Mouse (Mus musculus) frontal cortex, postnatal 25 days (tissue): ENCODE measurements around the gene Pgls.

ENCODE experiments used
- DNase-seq, 2 experiments: peaks; one replicate each; pipeline ENCODE4 v3.0.0; 2022; ENCODE audit warnings: low spot score in 2 of 2

Gene Pgls

GRCm38 (mm10) chr8:71591471-71592373 lies at the start of gene Pgls:
Gene Pgls (plus strand): TSS chr8:71592176.
- DNase-seq: peak; percentile 93 to 95

GRCm38 (mm10) chr8:71542632-71543343 lies 49.2 kb upstream of the Pgls start, which contains the start of gene Mvb12a:
Gene Mvb12a (plus strand): TSS chr8:71542922.
- DNase-seq: peak; percentile 84 to 94

GRCm38 (mm10) chr8:71543755-71544154 lies 48.2 kb upstream of the Pgls start:
- DNase-seq: no peak

GRCm38 (mm10) chr8:71545053-71545452 lies 46.9 kb upstream of the Pgls start:
- DNase-seq: no peak

GRCm38 (mm10) chr8:71547590-71547989 lies 44.4 kb upstream of the Pgls start:
- DNase-seq: no peak

GRCm38 (mm10) chr8:71550754-71551153 lies 41.2 kb upstream of the Pgls start:
- DNase-seq: no peak

GRCm38 (mm10) chr8:71552770-71553169 lies 39.2 kb upstream of the Pgls start:
- no peak for DNase-seq

GRCm38 (mm10) chr8:71554001-71554400 lies 38.0 kb upstream of the Pgls start:
- no peak for DNase-seq

GRCm38 (mm10) chr8:71554644-71555043 lies 37.3 kb upstream of the Pgls start:
- no peak for DNase-seq

- DNase-seq: no peak
Measured at GRCm38 (mm10) chr8:71558071-71558957, 33.7 kb upstream of the Pgls start, which contains the start of gene Tmem221. Gene Tmem221 (minus strand): TSS chr8:71558871.

GRCm38 (mm10) chr8:71558958-71559690 lies 32.9 kb upstream of the Pgls start:
- DNase-seq: no peak

- DNase-seq: no peak
Measured at GRCm38 (mm10) chr8:71560071-71560470, 31.9 kb upstream of the Pgls start.

- DNase-seq: no peak
Measured at GRCm38 (mm10) chr8:71560765-71561164, 31.2 kb upstream of the Pgls start.

GRCm38 (mm10) chr8:71561401-71561800 lies 30.6 kb upstream of the Pgls start:
- peak; percentile 48 to 54 for DNase-seq

- DNase-seq: peak; percentile 53 to 59
Measured at GRCm38 (mm10) chr8:71562751-71563150, 29.2 kb upstream of the Pgls start.

- no peak for DNase-seq
Measured at GRCm38 (mm10) chr8:71563992-71564391, 28.0 kb upstream of the Pgls start.

- no peak for DNase-seq
Measured at GRCm38 (mm10) chr8:71566501-71566900, 25.5 kb upstream of the Pgls start, which contains the start of gene Nxnl1. Gene Nxnl1 (minus strand): TSS chr8:71566601.

GRCm38 (mm10) chr8:71567587-71567986 lies 24.4 kb upstream of the Pgls start:
- no peak for DNase-seq

GRCm38 (mm10) chr8:71568387-71568937 lies 23.5 kb upstream of the Pgls start, which contains the start of gene Slc27a1:
Gene Slc27a1 (plus strand): TSS chr8:71568882.
- DNase-seq: no peak

GRCm38 (mm10) chr8:71568941-71569340 lies 23.0 kb upstream of the Pgls start:
- no peak for DNase-seq
